Mouse (Mus musculus) cerebellum, adult 2 months (tissue): ENCODE measurements at regions not wholly inside any gene's neighbourhood (a gene's known extent, or its start where the extent isn't known, plus 50 kb on each side); places are given as distances from the start of the nearest gene placed in this dataset.

Experiments used
- DNase-seq, 2 experiments: peaks; one replicate each; pipeline ENCODE4 v3.0.0; 2021
- H3K27ac ChIP-seq: fragments of 200-500 bp; 2 replicates; pipeline ENCODE4 v1.5.1; 2012; ENCODE audit warnings: low read length, control low read depth, inconsistent platforms; ENCODE audit not compliant: insufficient read depth
- H3K27me3 ChIP-seq: fragments of 200-500 bp; 2 replicates; pipeline ENCODE4 v1.6.1; 2012; ENCODE audit warnings: inconsistent platforms, mild to moderate bottlenecking, low read length, moderate library complexity; ENCODE audit not compliant: control insufficient read depth, insufficient read depth
- H3K4me1 ChIP-seq: fragments of 200-500 bp; 2 replicates; pipeline ENCODE4 v1.6.1; 2011; ENCODE audit warnings: low read length; ENCODE audit not compliant: control insufficient read depth, insufficient read depth
- H3K4me3 ChIP-seq: fragments of 200-500 bp; replicated peaks from 2 replicates; pipeline ENCODE3; 2011; ENCODE audit warnings: mild to moderate bottlenecking, low read depth, low read length, control low read depth; ENCODE audit not compliant: insufficient read depth
- CTCF ChIP-seq: fragments of 200-500 bp; IDR thresholded peaks from 2 replicates; pipeline ENCODE4 v1.5.1; 2011; ENCODE audit warnings: low read depth, mild to moderate bottlenecking, control low read depth, low read length, moderate library complexity, borderline replicate concordance; ENCODE audit not compliant: insufficient read depth
- POLR2A ChIP-seq: fragments of 200-500 bp; IDR thresholded peaks from 2 replicates; pipeline ENCODE4 v1.6.1; 2011; ENCODE audit warnings: low read length, control low read depth, borderline replicate concordance; ENCODE audit not compliant: insufficient read depth
- WGBS: fragments of 180-500 bp; shearing (Covaris S2); methylation state at CpG from one replicate; pipeline ENCODE4 v1.1.7; 2018; 5-methylcytosine and 5-hydroxymethylcytosine counted together

GRCm38 (mm10) chr5:46023456-46023855, 166.0 kb upstream of the Lcorl start:
- DNase-seq, result no peak
- Histone ChIP-seq H3K27me3 (no peaks in the 10 kb centered on the region), H3K27ac (no peak overlapping the region), H3K4me3 (no peak overlapping the region), H3K4me1 (no peaks in the 10 kb centered on the region)
- TF ChIP-seq CTCF (no peak), POLR2A (no peak)
- 59% methylated on average over 6 of the region's 6 CpGs for WGBS

DNA sequence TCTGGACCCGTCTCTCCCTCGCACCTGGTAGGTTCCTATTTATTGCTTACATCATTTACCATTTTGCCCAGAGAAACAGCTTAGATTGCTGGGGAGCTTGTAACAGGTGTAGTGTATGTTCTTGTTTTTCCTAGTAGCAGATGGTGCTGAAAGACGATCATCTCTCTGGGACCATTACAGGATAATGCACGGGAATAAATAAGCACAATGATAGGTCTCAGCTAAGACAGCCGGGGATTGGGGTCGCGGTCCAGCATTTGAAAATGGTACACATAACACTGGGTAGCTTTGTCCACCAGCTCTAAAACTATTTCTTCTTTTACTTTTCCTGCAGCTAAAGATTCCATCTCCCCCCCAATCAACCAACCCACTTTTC, 164.6 kb upstream of the Lcorl start:
- no peak for DNase-seq
- Histone ChIP-seq H3K27ac (no peak overlapping the region), H3K4me3 (no peak overlapping the region), H3K27me3 (no peaks in the 10 kb centered on the region), H3K4me1 (no peaks in the 10 kb centered on the region)
- 76% methylated on average over 7 of the region's 7 CpGs for WGBS
- no peak for TF ChIP-seq CTCF
- no peak for TF ChIP-seq POLR2A

DNA sequence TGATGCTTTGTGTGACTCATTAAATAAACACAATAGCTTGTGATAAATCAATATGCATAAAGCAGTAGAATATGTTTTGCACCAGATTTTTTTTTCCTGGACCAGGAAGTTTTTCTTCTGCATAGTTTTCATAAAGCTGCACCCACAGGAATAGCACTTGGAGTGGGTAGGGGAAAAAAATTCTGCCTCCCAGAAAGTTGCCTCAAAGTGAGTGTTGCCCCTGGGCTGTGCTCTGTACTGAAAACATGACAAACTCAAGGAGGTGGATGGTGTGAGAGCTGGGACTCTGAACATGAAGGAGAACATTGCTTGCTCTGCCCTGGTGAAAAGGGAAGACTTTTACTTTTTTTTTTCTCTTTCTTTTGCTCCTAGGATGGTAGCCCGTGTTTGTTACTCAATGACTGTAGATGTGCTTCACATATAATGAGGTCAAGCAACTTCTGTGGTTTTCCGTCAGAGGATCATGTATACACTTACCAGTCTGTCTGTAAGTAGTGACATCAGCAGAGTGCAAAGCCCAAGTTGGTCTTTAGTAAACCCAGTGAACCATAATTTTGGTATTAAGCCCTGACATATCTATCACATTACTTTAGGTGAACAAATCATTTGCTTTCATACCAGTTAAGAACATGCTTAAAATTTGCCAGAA, 164.1 kb upstream of the Lcorl start:
- TF ChIP-seq POLR2A (no peak), CTCF (no peak)
- Histone ChIP-seq H3K27me3 (no peaks in the 10 kb centered on the region), H3K4me3 (no peak overlapping the region), H3K27ac (no peak overlapping the region), H3K4me1 (no peaks in the 10 kb centered on the region)
- 77% methylated on average over 2 of the region's 2 CpGs for WGBS
- no peak for DNase-seq

- Histone ChIP-seq H3K27ac (no peak overlapping the region), H3K4me1 (no peaks in the 10 kb centered on the region)
- WGBS, result 85% methylated on average over 4 of the region's 4 CpGs
Observed at GRCm38 (mm10) chr5:46020175-46020574, 162.8 kb upstream of the Lcorl start.

GRCm38 (mm10) chr5:46007446-46007845, 150.0 kb upstream of the Lcorl start:
- Histone ChIP-seq H3K4me3 (no peak overlapping the region), H3K27me3 (no peaks in the 10 kb centered on the region), H3K27ac (no peak overlapping the region), H3K4me1 (no peaks in the 10 kb centered on the region)
- TF ChIP-seq POLR2A (no peak), CTCF (no peak)
- DNase-seq, result no peak
- WGBS, result 78% methylated on average over 9 of the region's 9 CpGs

More at GRCm38 (mm10) chr5:46020175-46020574, 162.8 kb upstream of the Lcorl start:
- DNase-seq, result no peak
- no peak overlapping the region for H3K4me3 ChIP-seq
- TF ChIP-seq CTCF (no peak), POLR2A (no peak)
- H3K27me3 ChIP-seq, result no peaks in the 10 kb centered on the region

DNA sequence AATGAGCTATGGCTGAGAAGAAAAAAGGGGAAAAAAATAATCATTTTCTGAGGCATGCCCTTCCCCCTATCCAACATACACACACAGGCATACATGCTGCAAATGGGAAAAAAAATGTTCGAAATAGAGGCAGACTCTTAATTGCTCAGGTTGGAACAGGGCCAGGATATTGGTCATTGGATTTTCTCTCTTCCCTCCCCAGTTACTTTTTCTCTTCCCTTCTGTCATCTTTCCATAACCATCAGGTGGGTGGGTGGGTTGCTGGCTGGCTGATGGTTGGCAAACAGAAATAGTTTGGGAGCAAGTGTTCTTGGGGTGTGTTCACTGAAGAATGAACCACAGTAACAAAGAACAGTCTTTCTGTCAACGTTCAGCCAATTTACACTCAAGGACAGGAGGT, 149.3 kb upstream of the Lcorl start:
- H3K4me1 ChIP-seq, result no peaks in the 10 kb centered on the region
- no peak overlapping the region for H3K27ac ChIP-seq
- no peak overlapping the region for H3K4me3 ChIP-seq
- 55% methylated on average over 2 of the region's 2 CpGs for WGBS
- no peaks in the 10 kb centered on the region for H3K27me3 ChIP-seq
- TF ChIP-seq CTCF (no peak), POLR2A (no peak)
- no peak for DNase-seq

- Histone ChIP-seq H3K27ac (no peak overlapping the region), H3K27me3 (no peaks in the 10 kb centered on the region), H3K4me1 (no peaks in the 10 kb centered on the region), H3K4me3 (no peak overlapping the region)
- no peak for DNase-seq
- 77% methylated on average over 3 of the region's 3 CpGs for WGBS
- TF ChIP-seq CTCF (no peak), POLR2A (no peak)
Observed at GRCm38 (mm10) chr5:46006228-46006627, 148.8 kb upstream of the Lcorl start.

DNA sequence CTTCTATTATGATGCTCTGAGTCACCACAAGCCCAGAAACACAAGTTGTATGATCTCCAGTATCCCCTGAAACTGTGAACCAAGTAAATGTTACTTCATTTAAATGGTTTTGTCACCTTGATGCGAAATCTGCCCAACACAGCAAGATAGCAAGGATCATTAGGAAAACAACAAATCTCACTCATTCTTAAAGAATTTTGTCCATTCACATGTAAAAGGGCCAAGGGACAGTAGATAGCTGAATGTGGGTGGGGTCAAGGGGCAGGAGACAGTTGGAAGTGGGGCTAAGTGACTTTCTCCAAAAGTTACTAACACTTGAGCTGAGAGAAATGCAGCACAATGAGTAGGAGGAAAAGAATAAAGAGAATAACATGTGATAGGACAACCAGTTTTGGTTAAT, 148.2 kb upstream of the Lcorl start:
- H3K27me3 ChIP-seq, result no peaks in the 10 kb centered on the region
- H3K4me1 ChIP-seq, result no peaks in the 10 kb centered on the region
- WGBS, result 92% methylated on average over 1 of the region's 1 CpGs
- no peak overlapping the region for H3K4me3 ChIP-seq
- no peak overlapping the region for H3K27ac ChIP-seq
- DNase-seq, result no peak
- TF ChIP-seq CTCF (no peak), POLR2A (no peak)

- no peak overlapping the region for H3K4me3 ChIP-seq
- 29% methylated on average over 5 of the region's 5 CpGs for WGBS
- H3K4me1 ChIP-seq, result no peaks in the 10 kb centered on the region
- H3K27ac ChIP-seq, result no peak overlapping the region
- no peak for TF ChIP-seq CTCF
- no peak for TF ChIP-seq POLR2A
- no peak for DNase-seq
- H3K27me3 ChIP-seq, result no peaks in the 10 kb centered on the region
Observed at GRCm38 (mm10) chr5:46002011-46002410, 144.6 kb upstream of the Lcorl start.
